Mouse (Mus musculus) cerebellum, adult 2 months (tissue): ENCODE results near the gene Nifk.

ENCODE experiments used
- CTCF ChIP-seq: fragments of 200-500 bp; IDR thresholded peaks from 2 replicates; pipeline ENCODE4 v1.5.1; 2011; ENCODE audit warnings: low read depth, mild to moderate bottlenecking, control low read depth, low read length, moderate library complexity, borderline replicate concordance; ENCODE audit not compliant: insufficient read depth
- POLR2A ChIP-seq: fragments of 200-500 bp; IDR thresholded peaks from 2 replicates; pipeline ENCODE4 v1.6.1; 2011; ENCODE audit warnings: low read length, control low read depth, borderline replicate concordance; ENCODE audit not compliant: insufficient read depth

DNA sequence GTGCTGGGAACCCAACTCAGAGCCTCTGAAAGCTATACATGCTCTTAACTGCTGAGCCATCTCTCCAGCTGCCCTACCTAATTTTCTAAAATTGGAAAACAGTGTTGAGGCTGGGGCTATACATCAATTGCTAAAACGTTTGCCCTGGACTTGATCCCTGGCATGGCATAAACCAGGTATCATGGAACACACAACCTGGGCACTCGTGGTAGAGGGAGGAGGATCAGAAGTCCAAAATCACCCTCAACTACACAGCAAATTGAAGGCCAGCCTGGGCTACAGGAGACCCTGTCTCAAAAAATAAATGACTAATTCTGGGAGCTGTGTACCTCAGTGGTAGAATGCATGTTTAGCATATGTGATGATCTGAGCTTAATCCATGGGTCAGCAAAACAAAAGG is 23.9 kb upstream of the Nifk start:
- TF ChIP-seq CTCF (no peak), POLR2A (no peak)
